Mouse (Mus musculus): Measurements from ENCODE around the gene Gm43517.

Gm43517 gene

GRCm38 (mm10) chr12:49384876-49385630 lies at the start of gene Gm43517:
Gene Gm43517, plus strand, starts transcription at chr12:49385174.
- no peak for DNase-seq

- no peak for DNase-seq
Observed at GRCm38 (mm10) chr12:49349697-49350096, 35.3 kb upstream of the Gm43517 start.

DNA sequence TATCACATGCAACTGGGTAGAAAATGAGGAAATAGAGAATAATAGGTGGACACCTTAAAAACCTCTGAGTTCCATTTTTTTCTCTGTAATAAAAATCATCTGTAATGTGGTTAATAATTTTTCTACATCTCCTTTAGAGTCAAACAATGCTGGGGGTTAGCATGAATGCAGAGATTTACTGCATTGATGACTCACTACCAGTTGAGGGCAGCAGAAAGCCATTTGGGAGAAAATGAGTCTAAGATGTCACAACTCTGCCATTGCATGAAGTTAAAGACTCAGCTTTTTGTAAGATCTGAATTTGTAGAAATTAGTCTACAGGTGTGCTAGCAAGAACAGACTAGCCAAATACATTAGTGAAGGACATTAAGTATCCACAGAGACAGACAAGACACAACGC lies 16.0 kb upstream of the Gm43517 start:
- DNase-seq: no peak

DNA sequence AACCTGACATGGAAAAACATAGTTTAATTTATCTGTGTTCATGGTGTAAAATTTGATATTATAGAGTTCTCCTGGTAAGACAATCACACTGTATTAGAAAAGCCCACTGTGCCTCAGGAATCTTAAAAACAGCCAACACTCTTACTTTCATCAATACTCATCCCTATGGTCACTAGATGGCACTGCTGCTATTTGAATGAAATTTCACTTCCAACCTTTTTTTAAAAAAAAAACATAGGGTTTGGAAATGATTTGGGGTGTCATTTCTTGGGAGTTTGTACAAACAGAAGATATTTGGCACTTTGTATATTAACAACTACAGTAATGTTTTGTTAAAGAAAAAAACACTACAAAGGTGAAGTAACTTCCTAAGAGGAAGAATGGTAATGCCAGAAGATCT lies 12.8 kb upstream of the Gm43517 start:
- DNase-seq: no peak

- no peak for DNase-seq
Observed at GRCm38 (mm10) chr12:49373176-49373575, 11.8 kb upstream of the Gm43517 start.

- no peak for DNase-seq
Observed at GRCm38 (mm10) chr12:49373821-49374605, 11.0 kb upstream of the Gm43517 start.

- no peak for DNase-seq
Observed at GRCm38 (mm10) chr12:49374606-49374995, 10.4 kb upstream of the Gm43517 start.

DNA sequence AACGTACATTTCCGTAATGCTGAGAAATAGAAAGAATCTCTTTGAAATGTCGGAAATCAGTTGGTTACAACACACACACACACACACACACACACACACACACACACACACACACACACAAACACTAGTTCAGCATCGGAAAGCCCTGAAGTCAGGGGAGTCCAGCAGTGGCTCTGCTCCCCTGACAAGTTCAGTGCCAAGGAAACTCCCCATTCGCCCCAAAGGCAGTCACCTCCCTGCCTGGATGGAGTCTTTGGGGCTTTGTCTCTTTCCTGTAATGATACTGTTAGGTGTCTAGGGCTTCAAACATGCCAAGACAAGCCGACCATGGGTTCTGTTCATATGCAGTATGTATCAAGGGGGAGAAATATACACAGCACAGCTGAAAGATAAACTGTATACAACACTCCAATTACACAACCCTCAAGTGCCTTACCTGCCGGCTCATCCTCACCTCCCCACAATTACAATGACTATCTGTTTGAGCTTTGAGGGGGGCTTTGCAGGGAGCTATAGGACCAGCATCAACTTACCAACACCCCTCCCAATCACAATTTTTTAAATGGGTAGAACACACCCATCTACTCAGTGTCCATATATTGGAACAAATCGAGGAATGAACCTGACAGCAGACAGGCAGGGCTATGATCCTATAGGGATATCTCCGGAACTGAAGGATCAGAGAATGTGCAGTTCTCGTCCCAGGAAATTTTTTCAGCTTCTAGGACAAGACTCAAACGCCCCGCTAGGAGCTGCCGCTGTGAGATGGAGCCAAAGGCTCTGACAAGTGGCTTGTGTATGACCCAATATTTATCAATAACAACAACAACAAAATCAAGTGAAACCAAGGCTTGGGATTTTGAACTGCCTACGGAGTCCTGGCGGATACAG lies 9.3 kb upstream of the Gm43517 start:
- no peak for DNase-seq

GRCm38 (mm10) chr12:49376318-49376992 lies 8.5 kb upstream of the Gm43517 start:
- DNase-seq: no peak

GRCm38 (mm10) chr12:49377281-49377970 lies 7.5 kb upstream of the Gm43517 start:
- no peak for DNase-seq

- no peak for DNase-seq
Observed at GRCm38 (mm10) chr12:49378920-49379319, 6.1 kb upstream of the Gm43517 start.

DNA sequence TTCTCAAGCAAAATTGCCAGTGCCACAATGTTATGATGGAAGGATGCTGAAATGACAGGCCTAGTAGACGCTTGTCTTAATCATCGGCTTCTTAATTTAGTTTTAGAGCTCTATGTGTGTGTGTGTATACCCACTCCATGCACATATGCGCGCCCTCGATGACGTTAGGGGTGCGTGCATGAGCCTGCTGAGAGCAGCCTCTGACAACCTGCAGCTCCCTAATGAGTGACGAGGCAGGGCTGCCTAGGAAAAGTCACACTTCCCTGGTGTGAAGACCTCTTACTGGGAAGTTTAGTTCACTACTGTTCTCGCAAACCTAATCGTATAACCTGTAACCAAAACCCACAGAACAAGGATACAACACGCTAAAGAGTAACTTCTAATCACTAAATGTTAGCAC lies 5.5 kb upstream of the Gm43517 start:
- DNase-seq: no peak

- DNase-seq: no peak
Observed at GRCm38 (mm10) chr12:49380442-49380841, 4.5 kb upstream of the Gm43517 start.

GRCm38 (mm10) chr12:49381031-49381525 lies 3.9 kb upstream of the Gm43517 start:
- DNase-seq: no peak

DNA sequence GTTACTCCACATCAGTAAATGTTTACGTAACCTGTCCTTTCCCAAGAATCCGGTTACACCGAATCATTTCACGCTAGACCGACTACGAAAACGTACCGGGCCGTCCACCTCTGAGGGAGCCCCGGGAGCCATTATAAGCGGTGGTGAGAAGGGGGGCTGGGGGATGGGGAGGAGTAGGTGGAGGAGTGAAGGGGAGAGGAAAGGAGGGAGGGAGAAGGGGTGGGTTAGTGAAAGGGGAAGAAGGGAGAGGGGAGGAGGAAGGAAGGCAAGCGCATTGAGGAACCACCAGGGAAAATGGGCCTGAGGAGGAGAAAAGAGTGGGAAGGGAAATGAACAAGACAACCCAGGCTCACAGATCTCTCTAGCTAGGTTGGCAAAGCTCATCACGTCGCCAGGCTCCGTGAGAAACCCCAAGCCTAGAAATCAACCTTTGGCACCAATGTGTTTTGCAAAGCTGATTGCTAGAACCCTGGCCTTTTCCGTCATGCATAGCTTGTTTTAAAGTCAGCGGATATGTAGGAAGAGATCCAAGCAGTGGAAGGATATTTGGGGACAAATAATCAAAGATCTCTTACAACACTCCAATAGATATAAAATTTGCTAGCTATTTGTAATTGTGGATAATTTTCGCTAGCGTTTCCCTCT lies 3.1 kb upstream of the Gm43517 start:
- no peak for DNase-seq

DNA sequence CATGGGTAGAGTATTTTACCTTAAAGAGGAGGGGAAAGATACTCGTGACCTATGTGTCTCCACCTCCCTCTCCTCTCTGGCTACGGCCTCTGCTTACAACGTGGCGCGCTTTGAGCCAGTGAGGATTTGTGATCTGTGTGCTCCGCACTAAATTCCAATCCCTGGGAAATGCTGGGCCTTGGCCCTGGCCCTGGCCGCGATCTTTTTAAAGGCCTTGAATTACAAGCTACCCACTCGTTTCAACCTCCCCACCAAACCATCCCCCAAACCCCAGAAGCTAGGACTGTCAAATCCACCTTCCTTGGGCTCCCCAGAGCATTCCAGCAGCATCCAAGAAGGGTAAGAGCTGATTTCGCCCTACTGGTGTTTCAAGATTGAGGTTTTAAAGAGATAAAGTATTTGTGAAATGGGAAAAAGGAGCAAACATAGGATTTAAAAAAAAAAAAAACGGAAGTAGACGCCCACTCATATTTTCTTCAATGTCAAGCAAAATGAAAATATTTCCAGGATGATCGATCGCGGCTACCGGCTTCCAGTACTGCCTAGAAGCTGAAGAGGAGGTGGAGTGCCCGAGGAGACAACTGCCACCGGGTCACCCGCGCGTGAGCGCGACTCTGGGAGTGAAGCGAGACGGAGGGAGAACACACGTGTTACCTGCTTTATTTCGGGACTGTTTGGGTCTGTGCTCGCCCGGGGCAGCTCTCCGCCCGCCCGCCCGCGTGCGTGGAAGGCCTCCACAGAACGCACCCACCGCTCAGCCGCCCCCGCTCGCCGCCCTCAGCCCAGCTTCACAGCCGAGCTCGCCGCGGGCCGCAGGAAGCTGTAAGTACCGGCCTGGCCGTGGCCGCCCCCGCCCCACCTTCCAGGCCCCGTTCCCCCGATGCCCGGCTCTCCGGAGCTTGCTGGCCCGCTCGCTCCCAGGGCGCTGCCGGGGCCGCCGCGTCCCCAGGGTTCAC lies 2.1 kb upstream of the Gm43517 start, which contains the start of gene Foxg1:
TSS of gene Foxg1 (plus strand) at position 96 of the 956 bp plus-strand sequence.
- no peak for DNase-seq

- DNase-seq: no peak
Observed at GRCm38 (mm10) chr12:49383521-49384133, 1.3 kb upstream of the Gm43517 start.

DNA sequence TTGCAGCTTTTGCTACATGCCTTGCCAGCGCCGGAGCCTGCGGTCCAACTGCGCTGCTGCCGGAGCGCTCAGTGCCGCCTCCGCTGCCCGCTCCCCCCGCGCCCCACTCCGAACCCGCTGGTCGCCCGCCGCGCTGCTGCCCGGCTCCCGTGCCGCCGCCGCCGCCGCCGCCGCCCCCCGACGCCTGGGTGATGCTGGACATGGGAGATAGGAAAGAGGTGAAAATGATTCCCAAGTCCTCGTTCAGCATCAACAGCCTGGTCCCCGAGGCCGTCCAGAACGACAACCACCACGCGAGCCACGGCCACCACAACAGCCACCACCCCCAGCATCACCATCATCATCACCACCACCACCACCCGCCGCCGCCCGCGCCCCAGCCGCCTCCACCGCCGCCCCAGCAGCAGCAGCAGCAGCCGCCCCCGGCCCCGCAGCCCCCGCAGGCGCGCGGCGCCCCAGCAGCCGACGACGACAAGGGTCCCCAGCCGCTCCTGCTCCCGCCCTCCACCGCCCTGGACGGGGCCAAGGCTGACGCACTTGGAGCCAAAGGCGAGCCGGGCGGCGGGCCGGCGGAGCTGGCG lies 589 bp upstream of the Gm43517 start:
- DNase-seq: no peak

DNA sequence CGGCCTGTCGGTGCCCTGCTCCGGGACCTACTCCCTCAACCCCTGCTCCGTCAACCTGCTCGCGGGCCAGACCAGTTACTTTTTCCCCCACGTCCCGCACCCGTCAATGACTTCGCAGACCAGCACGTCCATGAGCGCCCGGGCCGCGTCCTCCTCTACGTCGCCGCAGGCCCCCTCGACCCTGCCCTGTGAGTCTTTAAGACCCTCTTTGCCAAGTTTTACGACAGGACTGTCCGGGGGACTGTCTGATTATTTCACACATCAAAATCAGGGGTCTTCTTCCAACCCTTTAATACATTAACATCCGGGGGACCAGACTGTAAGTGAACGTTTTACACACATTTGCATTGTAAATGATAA lies 637 bp downstream of the Gm43517 start:
- DNase-seq: no peak
